Mouse (Mus musculus): ENCODE data around the gene Ttc17.
"Not testable (repeated sequence)": the region's sequence is repeated elsewhere in the genome, so short reads cannot be mapped to it uniquely, and the experiment has no call there.

The Ttc17 gene

DNA sequence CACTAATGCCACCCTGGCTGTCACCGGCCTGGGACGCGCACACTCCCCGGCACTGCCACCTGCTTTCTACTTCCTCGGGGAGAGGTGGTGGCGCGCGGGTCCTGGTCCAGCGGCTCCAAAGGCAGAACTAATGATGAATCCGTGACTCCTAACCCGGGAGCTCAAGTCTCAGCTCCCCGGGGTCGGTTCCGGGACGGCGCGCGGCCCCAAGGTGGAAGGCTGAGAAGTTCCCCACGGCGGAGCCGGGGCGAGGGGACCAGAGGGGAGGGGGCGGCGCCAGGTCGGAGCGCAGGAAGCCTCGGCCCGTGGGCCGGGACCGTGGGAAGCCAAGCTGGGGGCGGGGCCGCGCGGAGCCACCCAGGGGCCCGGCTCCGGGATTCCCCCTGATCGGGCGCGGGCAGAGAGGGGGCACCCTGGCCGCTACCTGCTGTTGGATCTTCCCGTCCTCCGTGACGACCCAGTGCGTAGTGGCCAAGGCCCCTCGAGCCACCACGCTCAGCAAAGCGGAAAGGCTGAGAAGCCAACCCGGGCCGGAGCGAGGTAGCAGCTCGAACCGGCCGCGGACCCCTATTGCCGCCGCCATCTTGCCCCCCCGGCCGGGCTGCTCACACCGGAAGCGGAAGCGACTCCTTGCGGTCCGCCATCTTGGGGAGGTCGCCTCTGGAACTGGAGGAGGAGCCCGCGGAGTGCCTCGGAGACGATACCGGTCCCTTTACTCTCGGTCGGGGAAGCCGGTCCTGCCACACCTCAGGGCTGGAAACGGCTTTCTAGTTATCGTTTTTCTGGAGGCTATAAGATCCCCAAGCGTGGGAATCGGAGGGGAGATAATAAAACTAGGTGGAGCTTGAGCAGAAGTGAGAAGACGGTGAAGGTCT lies at the start of gene Ttc17:
TSS of gene Ttc17 (minus strand) at position 607 of the 875 bp plus-strand sequence.
- peak; percentile 94 for DNase-seq

DNA sequence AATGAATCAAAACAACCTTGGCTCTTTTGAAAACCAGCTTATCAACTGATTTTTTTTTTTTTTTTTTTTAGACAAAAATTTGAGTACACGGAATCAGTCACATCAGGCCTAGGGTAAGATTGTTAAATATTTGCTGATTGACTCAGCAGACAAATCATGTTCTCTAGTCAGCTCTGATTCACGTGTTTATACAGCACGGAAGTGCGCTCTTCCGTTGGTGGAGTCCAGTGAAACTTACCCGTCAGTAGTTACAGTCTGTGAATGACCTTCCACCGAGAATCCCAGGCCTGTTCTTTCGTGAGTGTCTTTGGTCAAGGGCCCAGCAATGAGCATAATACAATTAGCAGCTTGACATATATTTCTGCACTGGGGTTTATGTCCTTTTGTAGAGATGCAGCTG lies 43.2 kb upstream of the Ttc17 start:
- no peak for DNase-seq

GRCm38 (mm10) chr2:94436952-94437351 lies 30.5 kb upstream of the Ttc17 start:
- DNase-seq, result peak; percentile 14

DNA sequence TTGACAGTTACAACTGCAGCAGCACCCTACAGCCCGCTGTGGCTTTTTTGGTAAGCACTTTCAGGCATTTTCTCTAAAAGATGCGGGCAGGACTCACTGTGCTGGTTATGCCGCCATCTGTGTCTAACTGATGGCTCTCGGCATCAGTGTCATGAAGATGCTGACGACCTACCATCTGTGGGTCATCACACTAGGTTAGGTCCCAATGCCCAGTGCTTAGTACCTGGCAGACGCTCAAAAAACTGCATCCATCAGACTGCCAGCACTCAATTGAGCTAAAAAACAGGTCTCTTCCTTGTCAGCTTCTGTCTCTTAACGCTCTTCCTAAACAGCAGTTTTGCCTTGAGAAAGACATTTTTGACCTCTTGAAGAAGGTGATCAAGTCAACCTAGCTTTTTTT lies 29.0 kb upstream of the Ttc17 start:
- DNase-seq, result no peak

- DNase-seq, result no peak
Measured at GRCm38 (mm10) chr2:94434833-94435232, 28.3 kb upstream of the Ttc17 start.

DNA sequence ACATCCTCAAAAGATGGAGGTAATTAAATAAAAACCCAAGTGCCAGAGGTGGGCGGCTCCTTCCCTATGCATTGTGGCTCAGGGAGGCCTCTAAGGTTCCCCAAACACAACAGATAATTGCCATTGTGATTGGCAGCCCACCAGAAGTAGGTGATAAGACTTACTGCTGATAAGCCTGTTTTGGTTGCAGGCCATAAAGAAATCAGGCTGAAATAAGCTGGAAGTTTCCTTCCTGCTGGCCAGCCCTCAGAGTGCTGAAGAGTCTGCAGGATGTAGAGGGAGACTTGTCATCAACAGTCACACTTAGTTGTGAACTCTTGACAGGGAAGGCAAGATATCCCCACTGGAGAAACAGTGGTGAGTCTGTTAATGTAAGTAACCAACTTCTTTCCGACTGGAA lies 25.7 kb upstream of the Ttc17 start:
- DNase-seq, result peak; percentile 6

DNA sequence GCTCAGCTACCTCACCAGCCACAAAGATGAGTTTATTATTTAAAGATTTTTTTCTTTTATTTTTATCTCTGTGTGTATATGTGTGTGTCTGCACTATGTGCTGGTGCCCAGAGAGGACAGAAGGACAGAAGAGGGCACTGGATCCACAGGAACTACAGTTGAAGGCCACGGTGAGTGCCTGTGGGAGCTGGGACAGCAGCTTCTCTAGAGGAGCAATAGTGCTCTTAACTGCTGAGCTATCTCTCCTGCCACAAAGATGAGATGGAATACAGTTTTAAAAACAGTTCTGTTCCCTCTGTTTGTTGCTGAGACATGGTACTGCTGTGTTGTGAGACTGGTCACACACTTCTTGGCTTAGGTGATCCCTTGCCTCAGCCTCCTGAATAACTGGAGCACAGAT lies 22.0 kb upstream of the Ttc17 start:
- DNase-seq, result no peak

- no peak for DNase-seq
Measured at GRCm38 (mm10) chr2:94407441-94407840, 952 bp upstream of the Ttc17 start.

DNA sequence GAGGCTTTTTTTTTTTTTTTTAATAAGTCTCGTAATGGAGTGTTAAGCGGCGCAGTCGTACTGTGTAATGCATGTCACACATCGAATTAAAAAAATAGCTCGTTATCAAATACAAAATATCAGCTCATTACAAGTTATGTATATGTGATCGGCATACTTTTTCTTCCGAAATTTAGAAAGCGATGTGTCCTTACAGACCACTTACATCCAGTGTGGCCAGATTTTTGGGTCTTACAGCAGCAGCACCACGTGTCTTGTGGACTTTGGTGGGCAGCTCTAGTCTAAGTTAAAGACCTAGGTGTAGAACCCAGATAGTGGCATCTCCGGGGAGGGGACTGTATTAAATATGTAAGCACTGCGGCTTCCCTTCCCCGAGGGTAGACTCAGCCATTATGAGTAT lies 532 bp upstream of the Ttc17 start:
- DNase-seq, result peak; percentile 13

- peak; percentile 24 for DNase-seq
Measured at GRCm38 (mm10) chr2:94405397-94406082, 949 bp downstream of the Ttc17 start.

DNA sequence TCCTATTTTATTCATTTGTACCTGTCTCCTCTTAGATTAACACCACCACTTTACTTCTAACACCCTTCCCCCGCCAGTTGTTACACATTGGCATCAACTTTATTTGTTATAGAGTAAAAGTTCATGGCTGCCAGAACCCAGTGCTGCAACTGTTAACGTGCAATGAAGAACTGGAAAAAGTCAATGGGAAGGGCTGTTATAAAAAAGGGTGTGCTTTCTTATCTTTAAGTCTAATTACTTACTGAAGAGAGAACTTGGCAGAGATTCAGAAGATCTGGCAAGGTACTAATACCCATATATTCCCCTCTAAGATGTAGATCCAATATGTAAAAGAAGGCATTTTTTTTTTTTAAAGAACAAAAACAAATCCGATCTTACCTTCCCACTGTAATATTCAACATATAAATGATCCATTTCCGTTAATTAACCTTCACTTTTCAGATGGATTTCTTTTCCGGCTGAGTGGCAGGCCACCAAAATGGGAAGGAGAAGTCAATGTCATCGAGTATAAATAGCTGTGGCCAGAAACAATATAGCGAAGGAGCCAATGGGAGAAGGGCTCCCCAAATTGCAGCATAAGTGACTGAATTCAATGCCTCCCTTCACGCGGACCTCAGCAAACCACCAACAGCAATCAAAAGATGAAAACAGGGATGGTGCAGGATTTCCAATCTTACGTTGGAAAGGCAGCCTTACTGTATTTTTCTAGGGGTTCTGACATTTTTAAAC lies 1.8 kb downstream of the Ttc17 start:
- DNase-seq, result no peak

- DNase-seq, result no peak
Measured at GRCm38 (mm10) chr2:94402561-94402960, 3.9 kb downstream of the Ttc17 start.

- DNase-seq, result no peak
Measured at GRCm38 (mm10) chr2:94402096-94402495, 4.4 kb downstream of the Ttc17 start.

GRCm38 (mm10) chr2:94401006-94401405 lies 5.5 kb downstream of the Ttc17 start:
- no peak for DNase-seq

- DNase-seq, result no peak
Measured at GRCm38 (mm10) chr2:94398138-94398970, 8.1 kb downstream of the Ttc17 start.

DNA sequence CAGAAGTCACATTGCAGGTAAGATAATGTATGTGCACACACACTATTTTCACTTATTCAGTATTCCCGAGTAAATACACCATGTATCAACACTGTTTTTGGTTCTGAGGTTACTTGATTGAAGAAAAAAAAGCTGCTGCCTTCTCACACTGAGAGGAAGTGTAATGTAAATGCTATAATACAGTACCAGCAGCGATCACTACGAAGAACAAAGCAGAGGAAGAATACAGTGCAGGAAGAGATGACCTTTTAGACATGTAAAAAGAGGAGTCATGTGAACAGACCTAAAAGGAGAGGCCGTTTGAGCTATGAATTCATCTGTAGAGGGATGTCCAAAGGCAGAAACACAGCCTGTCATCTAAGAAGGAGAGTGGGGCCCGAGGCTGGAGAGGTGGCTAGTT lies 9.0 kb downstream of the Ttc17 start:
- no peak for DNase-seq

DNA sequence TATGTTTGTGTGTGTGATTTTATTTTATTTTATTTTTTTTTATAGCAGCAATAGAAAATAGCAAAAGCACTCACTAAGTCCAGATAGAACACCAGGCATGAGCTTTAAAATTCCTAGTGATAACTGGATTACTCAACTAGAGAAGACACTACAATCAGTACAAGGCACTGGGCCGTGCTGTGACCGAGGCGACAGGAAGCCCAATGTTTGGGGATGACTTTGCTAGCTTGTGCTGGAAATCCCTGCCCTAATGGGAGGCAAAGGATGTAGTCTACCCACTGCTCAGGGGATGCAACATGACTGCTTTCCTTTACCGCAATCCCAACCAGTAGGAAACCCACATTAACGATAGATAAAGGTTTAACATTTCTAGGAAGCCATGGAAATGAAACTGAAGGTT lies 10.2 kb downstream of the Ttc17 start:
- no peak for DNase-seq

GRCm38 (mm10) chr2:94391127-94391526 lies 15.4 kb downstream of the Ttc17 start:
- not testable (repeated sequence) for DNase-seq

DNA sequence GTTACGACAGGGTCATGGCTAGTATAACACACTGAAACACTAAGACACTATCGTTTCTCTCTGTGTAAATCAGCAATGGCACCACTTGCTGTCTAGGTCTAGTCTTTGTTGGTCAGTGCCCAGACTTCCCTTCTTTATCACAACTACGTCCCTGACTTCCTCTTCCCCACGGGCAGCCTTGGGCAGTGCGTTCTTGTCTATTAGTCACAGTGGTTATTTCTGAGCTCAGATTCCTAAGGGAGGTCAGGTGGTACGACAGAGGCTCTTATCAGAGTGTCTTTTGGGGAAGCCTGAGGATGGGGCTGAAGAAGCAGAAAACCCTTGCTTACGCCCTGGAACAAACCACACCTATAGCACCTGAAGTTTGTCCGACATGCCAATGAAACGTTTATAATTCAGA lies 17.5 kb downstream of the Ttc17 start:
- DNase-seq, result no peak

DNA sequence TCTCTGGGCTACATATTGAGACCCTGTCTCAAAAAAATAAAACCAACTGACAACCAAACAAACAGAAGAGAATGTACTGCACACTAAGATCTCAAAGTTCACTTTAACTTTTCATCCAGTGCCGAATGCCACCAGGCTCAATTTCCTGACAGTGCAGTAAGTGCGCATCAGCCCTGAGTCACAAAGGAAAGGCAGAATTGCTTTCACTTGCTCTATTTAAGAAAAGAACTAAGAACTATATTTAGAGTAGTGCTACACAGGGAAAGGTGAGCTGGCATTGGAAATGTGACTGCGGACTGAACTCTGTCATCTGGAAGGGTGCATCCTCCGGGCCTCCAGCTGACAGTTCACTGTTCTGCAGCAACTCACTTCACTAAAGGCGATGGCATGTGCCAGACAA lies 18.6 kb downstream of the Ttc17 start:
- DNase-seq, result no peak

- DNase-seq, result not testable (repeated sequence)
Measured at GRCm38 (mm10) chr2:94384483-94384882, 22.0 kb downstream of the Ttc17 start.

- DNase-seq, result no peak
Measured at GRCm38 (mm10) chr2:94381057-94381647, 25.3 kb downstream of the Ttc17 start.

All from liver (tissue).